Mouse (Mus musculus): ENCODE data around the gene Zic2. TPM values are rescaled to one million over a fixed set of nuclear protein-coding genes. Genes with fewer than 3 reads are reported as not detected.

The Zic2 gene
- total and polyA plus RNA-seq, 3 experiments, result 0.31 TPM; not detected in 2

DNA sequence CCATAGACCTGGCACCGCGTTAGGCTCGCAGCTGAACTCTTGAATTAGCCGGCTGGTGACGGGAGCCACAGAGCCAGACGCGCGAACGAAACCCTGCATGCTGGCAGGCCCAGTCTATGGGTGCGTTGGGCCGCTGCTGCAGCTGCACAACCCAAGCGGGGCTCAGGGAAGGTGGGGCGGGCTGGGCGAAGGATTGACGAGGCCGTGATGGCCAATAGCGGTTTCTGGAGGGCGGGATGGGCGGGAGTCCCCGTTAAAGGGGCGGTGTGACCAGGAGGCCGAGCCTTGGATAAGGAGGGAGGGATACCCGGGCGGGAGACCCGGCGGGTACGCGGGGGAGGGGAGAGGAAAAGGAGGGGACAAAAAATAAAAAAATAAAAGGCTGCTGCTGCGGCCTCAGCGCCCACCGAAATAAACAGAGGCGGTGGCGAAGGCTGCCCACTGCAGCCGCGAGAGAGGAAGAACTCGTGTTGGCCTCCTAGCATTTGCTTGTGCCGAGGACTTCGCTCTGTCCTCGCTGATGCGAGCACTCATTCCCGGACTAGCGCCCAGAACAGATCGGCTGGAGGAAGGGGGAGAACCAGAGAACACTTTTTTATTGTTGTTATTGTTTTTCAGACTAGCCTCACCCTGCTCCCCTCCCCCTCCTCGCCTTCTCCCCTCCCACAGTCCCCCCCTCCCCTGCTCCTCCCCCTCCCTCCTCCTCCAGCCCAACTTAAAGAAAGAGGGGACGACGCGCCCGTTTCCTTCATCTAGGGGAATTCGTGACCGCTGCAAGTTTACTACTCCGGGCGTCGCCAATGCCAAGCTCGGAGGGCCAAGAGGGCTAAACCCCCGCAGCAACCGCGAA lies 969 bp upstream of the Zic2 start:
- TF ChIP-seq CTCF (IDR thresholded peaks at IDR 0.05) (no peak), POLR2A (IDR thresholded peaks at IDR 0.05; ENCODE audit: insufficient read depth, low read depth, low read length) (no peak), EP300 (IDR thresholded peaks at IDR 0.05; ENCODE audit: insufficient read depth, low read depth, low read length) (no peak)
- no peaks in the 10 kb centered on the region for H3K4me1 ChIP-seq (ENCODE audit: control insufficient read depth, insufficient read depth, low read length)
- no peak overlapping the region for H3K27ac ChIP-seq
- no peaks in the 10 kb centered on the region for H3K36me3 ChIP-seq (ENCODE audit: control insufficient read depth, insufficient read depth, low read length)
- peak overlapping the region; percentile 37; the same call in 1 of the 2 replicates for H3K4me3 ChIP-seq
- H3K79me2 ChIP-seq (replicated peaks; ENCODE audit: control insufficient read depth, insufficient read depth, low read length), result no peaks in the 10 kb centered on the region
- intact Hi-C loops (cut with DNase I), result no loop called here
- DNase-seq, result no peak
- no peak overlapping the region for H3K9ac ChIP-seq (ENCODE audit: low read depth, low read length)
- H3K27me3 ChIP-seq (ENCODE audit: control insufficient read depth, insufficient read depth, low read length), result peaks cover 44% of the 10 kb centered on the region
- 2% methylated on average over 57 of the region's 57 CpGs for WGBS

DNA sequence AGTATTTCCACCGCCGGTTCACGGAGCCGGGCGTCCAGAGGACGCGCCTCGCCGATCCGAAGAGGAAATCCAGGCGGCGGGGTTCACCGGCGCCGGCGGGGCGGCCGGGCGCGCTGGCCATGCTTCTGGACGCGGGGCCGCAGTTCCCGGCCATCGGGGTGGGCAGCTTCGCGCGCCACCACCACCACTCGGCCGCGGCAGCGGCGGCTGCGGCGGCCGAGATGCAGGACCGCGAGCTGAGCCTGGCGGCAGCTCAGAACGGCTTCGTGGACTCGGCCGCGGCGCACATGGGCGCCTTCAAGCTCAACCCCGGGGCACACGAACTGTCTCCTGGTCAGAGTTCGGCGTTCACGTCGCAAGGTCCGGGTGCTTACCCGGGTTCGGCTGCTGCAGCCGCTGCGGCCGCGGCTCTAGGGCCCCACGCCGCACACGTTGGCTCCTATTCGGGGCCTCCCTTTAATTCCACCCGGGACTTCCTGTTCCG lies 364 bp downstream of the Zic2 start:
- H3K79me2 ChIP-seq (replicated peaks; ENCODE audit: control insufficient read depth, insufficient read depth, low read length), result no peaks in the 10 kb centered on the region
- H3K9ac ChIP-seq (ENCODE audit: low read depth, low read length), result no peak overlapping the region
- TF ChIP-seq POLR2A (IDR thresholded peaks at IDR 0.05; ENCODE audit: insufficient read depth, low read depth, low read length), result no peak
- WGBS, result under 1% methylated on average over 65 of the region's 65 CpGs
- peak overlapping the region; percentile 9 for H3K4me3 ChIP-seq
- no peak overlapping the region for H3K27ac ChIP-seq
- intact Hi-C loops (cut with DNase I), result no loop called here
- H3K36me3 ChIP-seq (ENCODE audit: control insufficient read depth, insufficient read depth, low read length), result no peaks in the 10 kb centered on the region
- H3K4me1 ChIP-seq (ENCODE audit: control insufficient read depth, insufficient read depth, low read length), result no peaks in the 10 kb centered on the region
- peak in 1 of 2 experiments; percentile 43 for DNase-seq
- peaks cover 42% of the 10 kb centered on the region for H3K27me3 ChIP-seq (ENCODE audit: control insufficient read depth, insufficient read depth, low read length)

DNA sequence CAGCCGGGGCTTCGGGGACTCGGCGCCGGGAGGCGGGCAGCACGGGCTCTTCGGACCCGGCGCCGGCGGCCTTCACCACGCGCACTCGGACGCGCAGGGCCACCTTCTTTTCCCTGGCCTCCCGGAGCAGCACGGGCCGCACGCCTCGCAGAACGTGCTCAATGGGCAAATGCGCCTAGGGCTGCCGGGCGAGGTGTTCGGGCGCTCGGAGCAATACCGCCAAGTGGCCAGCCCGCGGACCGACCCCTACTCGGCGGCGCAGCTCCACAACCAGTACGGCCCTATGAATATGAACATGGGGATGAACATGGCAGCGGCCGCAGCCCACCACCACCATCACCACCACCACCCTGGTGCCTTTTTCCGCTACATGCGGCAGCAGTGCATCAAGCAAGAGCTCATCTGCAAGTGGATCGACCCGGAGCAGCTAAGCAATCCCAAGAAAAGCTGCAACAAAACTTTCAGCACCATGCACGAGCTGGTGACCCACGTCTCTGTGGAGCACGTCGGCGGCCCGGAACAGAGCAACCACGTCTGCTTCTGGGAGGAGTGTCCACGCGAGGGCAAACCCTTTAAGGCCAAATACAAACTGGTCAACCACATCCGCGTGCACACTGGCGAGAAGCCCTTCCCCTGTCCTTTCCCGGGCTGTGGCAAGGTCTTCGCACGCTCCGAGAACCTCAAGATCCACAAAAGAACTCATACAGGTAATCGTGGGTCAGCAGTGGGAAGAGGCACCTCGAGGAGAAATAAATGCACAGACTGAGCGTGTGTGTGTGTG lies 996 bp downstream of the Zic2 start:
- DNase-seq, result peak in 1 of 2 experiments; percentile 42
- WGBS, result 2% methylated on average over 62 of the region's 62 CpGs
- intact Hi-C loops (cut with DNase I), result no loop called here
- H3K27ac ChIP-seq, result no peak overlapping the region
- H3K4me1 ChIP-seq (ENCODE audit: control insufficient read depth, insufficient read depth, low read length), result no peaks in the 10 kb centered on the region
- no peaks in the 10 kb centered on the region for H3K36me3 ChIP-seq (ENCODE audit: control insufficient read depth, insufficient read depth, low read length)
- H3K9ac ChIP-seq (ENCODE audit: low read depth, low read length), result no peak overlapping the region
- TF ChIP-seq POLR2A (IDR thresholded peaks at IDR 0.05; ENCODE audit: insufficient read depth, low read depth, low read length) (no peak), CTCF (IDR thresholded peaks at IDR 0.05) (no peak), EP300 (IDR thresholded peaks at IDR 0.05; ENCODE audit: insufficient read depth, low read depth, low read length) (no peak)
- peaks cover 43% of the 10 kb centered on the region for H3K27me3 ChIP-seq (ENCODE audit: control insufficient read depth, insufficient read depth, low read length)
- no peaks in the 10 kb centered on the region for H3K79me2 ChIP-seq (replicated peaks; ENCODE audit: control insufficient read depth, insufficient read depth, low read length)
- H3K4me3 ChIP-seq, result peak overlapping the region; percentile 9; the same call in 1 of the 2 replicates

DNA sequence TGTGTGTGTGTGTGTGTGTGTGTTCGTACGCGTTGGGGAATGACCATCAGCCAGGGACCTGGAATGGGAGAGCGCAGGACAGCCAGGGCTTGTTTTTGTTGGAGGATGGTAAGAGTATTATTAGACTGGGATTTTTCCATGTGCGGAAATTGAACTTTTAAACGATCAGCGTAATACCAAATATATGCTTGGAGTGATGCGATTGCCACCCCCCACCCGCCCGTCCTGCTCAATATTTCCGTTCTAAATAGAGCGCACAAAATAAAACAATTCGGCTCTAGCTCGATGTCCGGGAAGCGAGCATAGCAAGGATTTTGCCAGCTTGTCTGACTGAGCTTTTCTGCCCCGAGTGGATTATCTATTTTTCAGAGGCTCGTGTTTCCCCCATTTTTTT lies 1.6 kb downstream of the Zic2 start:
- no peak overlapping the region for H3K4me3 ChIP-seq
- H3K27ac ChIP-seq, result no peak overlapping the region
- no peak for DNase-seq
- H3K79me2 ChIP-seq (replicated peaks; ENCODE audit: control insufficient read depth, insufficient read depth, low read length), result no peaks in the 10 kb centered on the region
- WGBS, result 4% methylated on average over 18 of the region's 18 CpGs
- H3K27me3 ChIP-seq (ENCODE audit: control insufficient read depth, insufficient read depth, low read length), result peaks cover 41% of the 10 kb centered on the region
- intact Hi-C loops (cut with DNase I), result no loop called here
- no peaks in the 10 kb centered on the region for H3K4me1 ChIP-seq (ENCODE audit: control insufficient read depth, insufficient read depth, low read length)
- no peaks in the 10 kb centered on the region for H3K36me3 ChIP-seq (ENCODE audit: control insufficient read depth, insufficient read depth, low read length)
- no peak overlapping the region for H3K9ac ChIP-seq (ENCODE audit: low read depth, low read length)
- TF ChIP-seq EP300 (IDR thresholded peaks at IDR 0.05; ENCODE audit: insufficient read depth, low read depth, low read length), result no peak
- TF ChIP-seq CTCF (IDR thresholded peaks at IDR 0.05), result no peak
- TF ChIP-seq POLR2A (IDR thresholded peaks at IDR 0.05; ENCODE audit: insufficient read depth, low read depth, low read length), result no peak

DNA sequence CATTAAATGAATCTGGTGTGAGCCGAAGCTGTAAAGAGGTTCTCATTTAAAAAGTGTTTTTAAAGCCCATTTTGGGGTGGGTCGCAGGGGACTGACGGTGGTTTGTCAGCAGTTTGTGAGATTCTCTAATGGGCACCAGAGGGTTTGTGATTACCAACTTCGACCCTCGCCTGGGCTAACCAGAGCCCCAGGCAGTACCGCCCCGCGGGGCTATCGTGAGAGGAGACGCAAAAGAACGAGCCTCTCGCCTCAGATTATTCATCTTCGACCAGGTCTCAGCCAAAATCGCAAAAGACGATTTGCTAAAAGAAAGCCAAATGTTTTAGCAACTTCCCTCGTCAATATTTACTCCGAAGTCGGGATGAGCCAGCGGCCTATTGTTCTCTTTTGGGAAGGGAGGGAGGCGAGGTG lies 2.0 kb downstream of the Zic2 start:
- 8% methylated on average over 20 of the region's 20 CpGs for WGBS
- H3K4me3 ChIP-seq, result no peak overlapping the region
- no peak for DNase-seq
- H3K36me3 ChIP-seq (ENCODE audit: control insufficient read depth, insufficient read depth, low read length), result no peaks in the 10 kb centered on the region
- H3K27me3 ChIP-seq (ENCODE audit: control insufficient read depth, insufficient read depth, low read length), result peaks cover 40% of the 10 kb centered on the region
- intact Hi-C loops (cut with DNase I), result no loop called here
- H3K79me2 ChIP-seq (replicated peaks; ENCODE audit: control insufficient read depth, insufficient read depth, low read length), result no peaks in the 10 kb centered on the region
- H3K27ac ChIP-seq, result no peak overlapping the region
- no peak overlapping the region for H3K9ac ChIP-seq (ENCODE audit: low read depth, low read length)
- TF ChIP-seq POLR2A (IDR thresholded peaks at IDR 0.05; ENCODE audit: insufficient read depth, low read depth, low read length) (no peak), EP300 (IDR thresholded peaks at IDR 0.05; ENCODE audit: insufficient read depth, low read depth, low read length) (no peak), CTCF (IDR thresholded peaks at IDR 0.05) (no peak)
- H3K4me1 ChIP-seq (ENCODE audit: control insufficient read depth, insufficient read depth, low read length), result no peaks in the 10 kb centered on the region
